Mouse (Mus musculus) lung, postnatal 0 days (tissue): Measurements from ENCODE around the gene Jmjd1c.

ENCODE experiments used
- CTCF ChIP-seq: IDR thresholded peaks from 2 replicates; pipeline ENCODE4 v1.5.1; 2016; ENCODE audit warnings: antibody characterized with exemption, mild to moderate bottlenecking
- EP300 ChIP-seq: IDR thresholded peaks from 2 replicates; pipeline ENCODE4 v1.6.1; 2016; ENCODE audit warnings: antibody characterized with exemption, mild to moderate bottlenecking, control low read depth

- TF ChIP-seq CTCF (no peak), EP300 (no peak)
These were observed 123.1 kb downstream of the Jmjd1c start for GRCm38 (mm10) chr10:67218873-67219565.
